Comparison of ENCODE assay signal across 21 mouse cellular contexts in the genomic region with DNA sequence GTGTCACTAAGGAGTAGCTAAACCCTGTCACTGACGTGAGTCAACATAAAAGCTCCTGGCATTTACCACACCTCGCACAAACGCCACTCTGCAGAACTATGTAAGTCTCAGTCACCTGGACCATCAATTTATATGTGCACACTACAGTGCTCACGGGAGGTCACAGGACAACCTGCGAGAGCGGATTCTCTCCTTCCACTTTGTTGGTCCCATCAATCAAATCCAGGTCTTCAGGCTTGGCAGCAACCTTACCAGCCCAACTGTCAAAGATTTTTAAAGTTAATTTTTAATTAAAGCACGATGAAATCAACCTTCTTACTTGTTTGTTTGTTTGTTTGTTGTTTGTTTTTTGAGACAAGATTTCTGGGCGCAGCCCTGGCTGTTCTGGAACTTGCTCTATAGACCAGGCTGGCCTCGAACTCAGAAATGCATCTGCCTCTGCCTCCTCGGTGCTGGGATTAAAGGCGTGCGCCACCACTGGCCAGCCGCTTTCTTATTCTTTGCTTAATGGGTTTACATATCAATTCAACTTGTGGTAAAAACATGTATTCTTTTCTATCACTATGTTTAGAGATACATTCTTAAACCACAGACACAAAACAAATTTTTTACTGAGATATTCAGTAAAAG. TPM values are rescaled to one million over a fixed set of nuclear protein-coding genes. Genes with fewer than 3 reads are reported as not detected.
DNase-seq lines count a peak whose midpoint lies in the region; ATAC-seq lines count a peak whose summit lies in the region.
"Had no signal": no experiment of that assay in that cellular context is flagged by ENCODE, and none has a peak within 500 bp of the region (broad histone marks: within the 10 kb centered on the region; RNA-seq: fewer than 3 reads in every experiment).

No protein-coding gene starts in this region.

- 79% methylated on average over 13 of the region's 13 CpGs for WGBS in kidney, embryonic 15.5 days

- H3K9me3 ChIP-seq in kidney, embryonic 15.5 days (replicated peaks): no peaks in the 10 kb centered on the region
- H3K9me3 ChIP-seq: embryonic facial prominence, embryonic 12.5 days; forebrain, embryonic 15.5 days; heart, embryonic 13.5 days had no signal

- no peak for ATAC-seq in kidney, embryonic 15.5 days (replicated peaks; ENCODE audit: low FRiP score)
- ATAC-seq: CD4-positive, CD25-positive, alpha-beta regulatory T cell, adult 4 months; forebrain, embryonic 15.5 days had no signal

- no peak overlapping the region for H3K27ac ChIP-seq in kidney, embryonic 15.5 days
- H3K27ac ChIP-seq: embryonic facial prominence, embryonic 12.5 days; forebrain, embryonic 15.5 days; heart, embryonic 13.5 days; kidney, postnatal 0 days; left cerebral cortex, adult 2 months had no signal

- peaks cover 10% of the 10 kb centered on the region; the same call in 1 of the 2 replicates for H3K27me3 ChIP-seq in kidney, embryonic 15.5 days
- H3K27me3 ChIP-seq: forebrain, embryonic 15.5 days had no signal

- peaks cover 18% of the 10 kb centered on the region for H3K4me1 ChIP-seq in kidney, embryonic 15.5 days
- H3K4me1 ChIP-seq: embryonic facial prominence, embryonic 12.5 days had no signal

- peak; percentile 1 for DNase-seq in cerebellum, adult 9-10 months
- DNase-seq in cerebellum, postnatal 14 days: no peak
- DNase-seq in kidney, adult 11 months: peak; percentile 34
- DNase-seq in 3134 (ENCODE audit: extremely low read depth, insufficient read length, low spot score): peak; percentile 10
- peak; percentile 24 for DNase-seq in kidney, postnatal 14 days
- no peak for DNase-seq in natural killer cell, adult 2 months (ENCODE audit: low spot score in 2 of 2)
- DNase-seq in urinary bladder, postnatal 25 days (ENCODE audit: low spot score): no peak
- DNase-seq: cerebellum, adult 11 months; gastrocnemius, postnatal 14 days; heart, adult 18-20 months; heart, postnatal 14 days; thymus, adult 2 months; thymus, postnatal 4 days had no signal

- no peaks in the 10 kb centered on the region for H3K36me3 ChIP-seq in kidney, embryonic 15.5 days
- H3K36me3 ChIP-seq: forebrain, embryonic 15.5 days had no signal

- no peak overlapping the region for H3K9ac ChIP-seq in kidney, embryonic 15.5 days
- H3K9ac ChIP-seq: embryonic facial prominence, embryonic 12.5 days; forebrain, embryonic 15.5 days; heart, embryonic 13.5 days had no signal

- H3K4me2 ChIP-seq in kidney, embryonic 15.5 days: no peak overlapping the region
- H3K4me2 ChIP-seq: embryonic facial prominence, embryonic 12.5 days; forebrain, embryonic 15.5 days; heart, embryonic 13.5 days; midbrain, embryonic 11.5 days had no signal

- H3K4me3 ChIP-seq in kidney, embryonic 15.5 days (replicated peaks): no peak overlapping the region
- H3K4me3 ChIP-seq: embryonic facial prominence, embryonic 12.5 days; forebrain, embryonic 15.5 days; heart, embryonic 13.5 days; left cerebral cortex, adult 2 months had no signal

RNA-seq across cellular contexts. Expression of gene Zc3h12c, which starts 3.2 kb away (rescaled TPM):
- polyA plus RNA-seq in kidney, embryonic 15.5 days (2015; fragmentation: Nextera tagmentation; extraction: Ambion mirVana): 3.4 and 3.5 TPM in 2 replicates

Comparison
In these comparisons a context has a peak if more than half of its experiments do, and no peak if none do; other contexts are left out.
1. DNase-seq: peak in cerebellum, adult 9-10 months (single experiment), kidney, adult 11 months (single experiment), 3134 (single experiment) and kidney, postnatal 14 days (single experiment); none in cerebellum, postnatal 14 days (0 of 2), natural killer cell, adult 2 months (0 of 2) and urinary bladder, postnatal 25 days (single experiment).